Mouse (Mus musculus) urinary bladder, postnatal 0 days (tissue): ENCODE measurements around the gene Mok. TPM values are rescaled to one million over a fixed set of nuclear protein-coding genes. Genes with fewer than 3 reads are reported as not detected.

Source experiments
- polyA plus RNA-seq: library from polyadenylated mRNA; unstranded; fragments of >200 nt; fragmentation: Nextera tagmentation; extraction: Ambion mirVana; gene quantifications from 2 replicates; pipeline ENCODE4 v1.2.1, GENCODE M21; 2015

Gene Mok
- polyA plus RNA-seq = 0.53 and 1.3 TPM in 2 replicates

DNA sequence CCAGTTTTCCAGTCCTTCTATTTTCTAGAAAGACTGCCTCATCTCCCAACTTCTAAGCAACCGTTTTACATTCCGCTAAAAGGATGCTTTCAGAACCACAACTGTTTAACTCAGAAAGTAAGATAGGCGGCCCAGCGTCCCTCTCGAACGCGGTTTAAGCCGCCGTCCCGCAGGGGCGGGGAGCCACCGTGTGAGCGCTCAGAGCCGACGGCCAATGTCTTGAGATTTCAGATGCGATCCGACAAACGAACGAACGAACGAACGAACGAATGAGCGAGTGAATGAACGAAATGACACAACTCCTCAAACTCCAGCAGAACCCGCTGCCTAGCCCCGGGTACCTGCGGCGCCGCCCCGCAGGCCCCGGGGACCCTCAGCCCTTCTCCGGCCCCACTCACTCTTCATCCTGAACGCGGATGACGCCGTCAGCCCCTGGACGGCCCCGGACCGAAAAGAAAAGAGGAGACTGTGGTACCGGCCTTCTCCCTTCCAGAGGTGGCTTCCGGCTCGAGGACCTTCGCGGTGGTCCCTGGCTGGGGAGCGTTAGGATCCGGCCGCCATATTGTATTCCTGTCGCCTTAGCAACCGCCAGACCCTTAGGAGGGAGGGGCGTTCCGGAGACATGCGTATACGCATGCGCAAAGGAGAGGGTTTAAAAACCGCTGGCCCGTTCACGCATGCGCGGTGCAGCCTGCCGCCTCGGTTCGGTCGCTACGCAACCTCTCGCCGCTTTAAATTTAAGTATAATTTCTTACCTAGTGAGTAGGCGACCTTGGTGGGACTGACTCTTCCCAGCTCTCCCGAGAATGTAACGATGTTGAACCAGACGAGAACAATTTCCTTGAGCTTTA lies at the start of gene Mok:
Mok (minus strand) TSS at position 592 of the 851 bp plus-strand sequence.

DNA sequence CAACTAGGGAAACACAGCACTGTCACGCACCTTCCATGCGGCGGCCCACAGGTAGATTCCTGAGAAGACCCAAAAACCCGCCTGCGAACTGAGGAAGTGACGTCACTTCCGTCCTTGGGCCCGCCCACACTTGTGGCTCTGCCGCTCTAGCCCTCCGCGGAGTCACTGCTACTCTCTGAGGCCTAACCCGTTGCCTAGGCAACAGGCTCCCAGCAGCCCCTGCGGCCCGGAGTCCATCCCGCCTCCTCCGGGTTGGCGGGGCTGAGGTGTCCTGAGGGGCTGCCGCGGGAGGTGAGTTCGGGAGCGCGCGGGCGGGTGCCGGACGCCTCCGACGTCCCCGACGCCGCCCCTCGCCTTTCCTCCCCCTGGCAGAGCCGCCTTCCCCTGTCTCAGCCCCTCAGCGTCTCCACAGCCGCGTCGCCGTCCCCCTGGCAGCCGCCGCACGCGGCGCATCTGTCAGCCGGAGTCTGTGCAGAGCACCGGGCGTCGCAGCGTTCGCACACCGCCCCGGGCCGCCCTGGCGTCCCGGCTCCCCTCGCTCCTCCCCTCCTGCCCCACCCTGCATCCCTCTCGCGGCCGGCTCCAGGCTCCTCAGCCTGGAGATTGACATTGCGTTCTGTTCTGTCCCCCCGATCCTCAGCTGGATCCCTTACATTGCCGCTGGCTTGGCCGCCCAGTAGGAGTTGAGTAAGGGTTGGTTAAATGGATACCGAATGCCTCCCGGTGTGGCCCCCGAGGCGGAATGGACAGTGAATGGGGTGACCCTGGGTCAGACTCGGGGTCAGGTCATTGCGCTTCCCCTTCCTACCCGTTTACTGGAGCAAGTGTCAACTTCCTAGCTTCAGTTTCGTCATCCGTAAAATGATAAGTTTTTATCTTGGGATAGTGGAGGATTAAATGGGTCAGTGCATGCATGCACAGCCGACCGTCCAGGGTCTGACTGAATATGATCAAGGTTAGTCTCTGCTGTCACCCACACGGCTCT lies 48.6 kb upstream of the Mok start, which contains the start of the genes Cinp and Tecpr2:
Cinp (minus strand) TSS at position 110 of the 985 bp plus-strand sequence.
Tecpr2 (plus strand) TSS at position 229 of the 985 bp plus-strand sequence.

DNA sequence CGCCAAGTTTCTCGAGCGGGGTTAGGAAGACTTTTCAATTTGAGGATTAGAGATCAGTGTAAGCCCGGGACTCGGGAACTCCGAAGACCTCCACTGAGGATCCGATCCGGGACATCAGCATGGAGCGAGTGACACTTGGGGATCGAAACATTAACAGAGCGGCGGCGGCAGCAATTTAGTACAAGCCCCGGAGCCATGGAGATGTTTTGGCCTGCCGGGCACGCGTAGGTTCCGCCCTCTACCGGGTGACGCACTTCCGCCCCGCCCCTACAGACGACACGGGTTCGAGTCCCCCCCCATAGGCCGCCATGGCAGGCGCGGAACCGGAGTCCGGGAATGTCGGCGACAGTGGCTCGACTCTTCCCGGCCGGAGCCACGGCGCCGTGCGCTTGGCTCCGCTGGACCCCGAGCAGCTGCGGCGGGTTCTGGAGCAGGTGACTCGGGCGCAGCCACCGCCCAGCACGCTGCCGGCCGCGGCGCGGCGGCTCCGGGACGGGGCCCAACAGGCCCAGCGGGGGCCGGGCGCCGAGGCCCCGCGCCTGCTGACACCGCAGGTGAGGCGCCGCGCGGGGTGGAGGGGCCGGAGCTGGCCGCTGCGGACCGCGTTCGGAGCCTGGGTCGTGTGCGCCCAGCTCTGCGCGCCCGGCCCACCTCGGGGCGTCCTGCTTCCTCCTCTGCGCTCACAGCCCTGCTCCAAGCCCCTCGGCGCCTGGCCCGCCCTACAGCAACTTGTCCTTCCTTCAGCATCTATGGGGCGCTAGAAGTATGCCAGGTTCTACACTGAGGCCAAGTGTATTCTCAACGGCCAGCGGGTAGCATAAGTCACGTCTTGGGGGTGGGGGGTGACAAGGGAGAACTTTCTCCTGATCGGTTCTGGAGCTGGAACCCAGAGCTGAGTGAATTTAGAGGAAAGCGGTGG lies 9.5 kb upstream of the Mok start, which contains the start of gene Zfp839:
Zfp839 (plus strand) TSS at position 244 of the 919 bp plus-strand sequence.

Other genes with a start within 250 kb of the Mok start
- gene Dync1h1, start 239.5 kb downstream of the Mok start, polyA plus RNA-seq = 23.2 and 25.2 TPM in 2 replicates
- gene 1700001K19Rik, start 158.3 kb downstream of the Mok start, polyA plus RNA-seq = not detected in 2 replicates
- gene Hsp90aa1, start 138.2 kb downstream of the Mok start, polyA plus RNA-seq = 310 and 370 TPM in 2 replicates
- gene Wdr20, start 103.0 kb downstream of the Mok start, polyA plus RNA-seq = 12.2 and 15.0 TPM in 2 replicates
- gene Zfp839, start 9.3 kb upstream of the Mok start, polyA plus RNA-seq = 4.6 and 4.8 TPM in 2 replicates
- gene Cinp, start 48.2 kb upstream of the Mok start, polyA plus RNA-seq = 46.7 and 48.7 TPM in 2 replicates
- 1.3 and 1.6 TPM in 2 replicates for gene Tecpr2, start 48.3 kb upstream of the Mok start, polyA plus RNA-seq
- 17.8 and 23.6 TPM in 2 replicates for gene Ankrd9, start 138.1 kb upstream of the Mok start, polyA plus RNA-seq
- 5.1 and 6.0 TPM in 2 replicates for gene Rcor1, start 198.4 kb upstream of the Mok start, polyA plus RNA-seq